Mouse (Mus musculus) Patski (cell line): ENCODE measurements around the gene Yeats2. TPM values are rescaled to one million over a fixed set of nuclear protein-coding genes. Genes with fewer than 3 reads are reported as not detected.

Source experiments
- ATAC-seq: fragments of 100-300 bp; one replicate; pipeline ENCODE4 v1.8.0; 2021
- CTCF ChIA-PET: fragments of 350-600 bp; sonication (Branson Sonifier 250); formaldehyde crosslinking; loops from one replicate; lab custom pipeline; 2022; ENCODE audit warnings: inconsistent platforms; lab: Charles Lee
- POLR2A ChIA-PET: fragments of 350-600 bp; sonication (Branson Sonifier 250); formaldehyde crosslinking; loops from one replicate; lab custom pipeline; 2022; ENCODE audit warnings: antibody characterized with exemption, inconsistent platforms; lab: Charles Lee
- DNase-seq: peaks from one replicate; pipeline ENCODE4 v3.0.0-alpha.2; 2011; ENCODE audit warnings: low read depth, low spot score
- H3K27me3 ChIP-seq: fragments of 371-371 bp; one replicate; pipeline ENCODE4 v1.5.1; 2021
- CTCF ChIP-seq: fragments of 100-300 bp; IDR thresholded peaks from one replicate; pipeline ENCODE4 v1.5.1; 2021
- in situ Hi-C: fragments of 300-500 bp; cut with MboI; formaldehyde crosslinking; loops from 3 replicates; pipeline ENCODE4 v1.11.1; 2018; ENCODE audit warnings: low pct_unique_long_range_greater_than_20kb, mixed read lengths
- polyA plus RNA-seq: library from polyadenylated mRNA; unstranded; gene quantifications from one replicate; pipeline ENCODE4 v1.2.3, GENCODE M21; 2021

Yeats2 gene
- polyA plus RNA-seq: 37.6 TPM

DNA sequence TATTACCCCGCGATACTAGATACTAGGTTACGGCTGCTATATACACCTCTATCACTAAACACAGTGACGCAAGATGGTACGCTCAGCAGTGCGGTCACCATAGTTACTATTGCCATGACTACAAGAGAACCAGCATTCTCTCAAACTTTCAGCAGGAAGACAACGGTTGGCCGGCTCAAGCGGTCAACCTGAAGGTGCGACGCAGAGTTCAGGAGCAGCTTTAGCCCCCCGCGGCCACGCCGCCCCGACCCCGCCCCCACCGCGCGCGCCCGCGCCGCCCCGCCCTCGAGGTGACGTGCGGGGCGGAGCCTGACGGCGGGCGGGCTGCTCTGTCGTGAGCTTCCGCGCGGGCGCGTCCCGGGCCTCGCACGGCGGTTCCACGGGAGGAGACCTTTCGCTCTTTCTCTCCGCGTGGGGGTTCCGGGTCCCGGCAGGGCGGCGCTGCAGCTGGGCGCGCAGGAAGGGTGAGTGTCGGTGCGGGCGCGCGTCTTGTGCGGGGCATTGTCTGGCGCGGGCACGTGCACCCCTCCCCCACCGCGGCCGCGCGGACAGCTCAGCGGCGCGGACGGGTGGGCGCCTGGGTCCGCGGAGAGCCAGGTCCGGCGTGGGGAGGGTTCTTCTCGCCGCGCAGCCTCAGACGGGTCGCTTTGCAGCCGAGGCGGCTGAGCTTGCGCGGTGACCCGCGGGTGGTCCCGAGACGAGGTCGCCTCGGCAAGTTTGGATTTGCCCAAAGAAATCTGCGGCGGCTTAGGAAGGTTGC is at the start of gene Yeats2:
Yeats2 (plus strand) TSS at position 292 of the 760 bp plus-strand sequence.
- peak; percentile 88 for ATAC-seq
- CTCF ChIA-PET: no interaction called here
- POLR2A ChIA-PET: interaction anchor here (1.1 to 1.4 kb wide), 2 partner anchors 10 kb away, joined by 4 read pairs; no protein-coding TSS in a partner anchor
- in situ Hi-C loops: no loop called here
- no peaks in the 10 kb centered on the region for H3K27me3 ChIP-seq
- DNase-seq: peak; percentile 22
- TF ChIP-seq CTCF: no peak

DNA sequence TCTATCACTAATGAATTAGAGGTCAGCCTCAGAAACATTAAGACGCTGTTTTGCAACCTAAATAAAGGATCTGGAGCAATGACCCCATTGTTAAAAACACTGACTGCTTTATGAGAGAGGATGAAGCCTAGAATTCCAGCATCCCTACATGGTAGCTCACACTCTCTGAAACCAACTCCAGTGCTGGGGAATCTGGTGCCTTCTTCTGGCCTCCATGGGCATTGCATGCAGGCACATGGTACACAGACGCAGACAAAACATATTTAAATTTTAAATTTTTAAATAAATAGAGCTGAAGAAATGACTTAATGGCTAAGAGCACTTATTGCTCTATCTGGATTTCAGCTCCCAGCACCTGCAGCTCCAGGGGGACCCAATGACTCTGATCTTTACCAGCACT is 44.9 kb upstream of the Yeats2 start:
- CTCF ChIA-PET: interaction anchor here (1.2 to 1.5 kb wide), 3 partner anchors 9 to 21 kb away, joined by 3 read pairs; no protein-coding TSS in a partner anchor
- DNase-seq (no peak), ATAC-seq (no peak)
- TF ChIP-seq CTCF: peak; percentile 57
- in situ Hi-C loops: loop anchor here (10.0 to 25.0 kb wide), 2 partner anchors 181 to 359 kb away; no protein-coding TSS in a partner anchor
- POLR2A ChIA-PET: no interaction called here
- no peaks in the 10 kb centered on the region for H3K27me3 ChIP-seq

DNA sequence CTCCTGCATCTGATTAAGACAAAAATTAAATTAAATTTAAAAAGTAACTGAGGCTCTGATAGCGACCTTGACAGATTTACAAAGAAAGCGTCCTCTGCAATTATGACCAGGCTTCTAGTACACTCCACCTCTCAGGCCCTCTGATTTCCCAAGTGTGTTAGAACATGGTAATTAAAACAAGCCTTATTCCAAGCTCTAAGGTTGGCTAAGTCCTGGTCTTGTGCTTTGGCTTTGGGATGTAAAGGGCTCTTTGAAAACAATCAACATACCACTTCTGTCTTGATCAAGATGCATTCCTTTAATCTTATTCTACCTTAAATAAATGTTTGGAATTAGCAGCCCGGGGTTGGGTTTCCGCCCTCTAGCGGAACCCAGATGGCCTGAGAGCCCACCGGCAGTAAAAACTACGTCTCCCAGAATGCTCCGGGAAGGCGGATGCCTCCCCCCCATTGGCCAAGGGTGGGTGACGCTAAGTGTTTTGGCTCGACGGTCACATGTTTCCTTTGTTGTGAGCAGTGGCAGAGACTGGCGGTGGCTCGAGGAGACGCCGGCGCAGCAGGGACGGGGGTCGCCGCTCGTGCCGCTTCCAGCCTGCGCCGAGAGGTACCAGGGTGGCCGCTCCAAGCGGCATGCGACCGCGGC is 43.7 kb upstream of the Yeats2 start, which contains the start of gene Klhl24:
Klhl24 (plus strand) TSS at position 474 of the 642 bp plus-strand sequence.
- TF ChIP-seq CTCF: peak; percentile 90
- H3K27me3 ChIP-seq: no peaks in the 10 kb centered on the region
- in situ Hi-C loops: loop anchor here (10.0 to 25.0 kb wide), 2 partner anchors 182 to 360 kb away; no protein-coding TSS in a partner anchor
- peak; percentile 93 for ATAC-seq
- ChIA-PET CTCF (interaction anchor here (1.5 kb wide), 1 partner anchor 22 kb away, joined by 3 read pairs; no protein-coding TSS in a partner anchor), POLR2A (no interaction called here)
- peak; percentile 78 for DNase-seq

DNA sequence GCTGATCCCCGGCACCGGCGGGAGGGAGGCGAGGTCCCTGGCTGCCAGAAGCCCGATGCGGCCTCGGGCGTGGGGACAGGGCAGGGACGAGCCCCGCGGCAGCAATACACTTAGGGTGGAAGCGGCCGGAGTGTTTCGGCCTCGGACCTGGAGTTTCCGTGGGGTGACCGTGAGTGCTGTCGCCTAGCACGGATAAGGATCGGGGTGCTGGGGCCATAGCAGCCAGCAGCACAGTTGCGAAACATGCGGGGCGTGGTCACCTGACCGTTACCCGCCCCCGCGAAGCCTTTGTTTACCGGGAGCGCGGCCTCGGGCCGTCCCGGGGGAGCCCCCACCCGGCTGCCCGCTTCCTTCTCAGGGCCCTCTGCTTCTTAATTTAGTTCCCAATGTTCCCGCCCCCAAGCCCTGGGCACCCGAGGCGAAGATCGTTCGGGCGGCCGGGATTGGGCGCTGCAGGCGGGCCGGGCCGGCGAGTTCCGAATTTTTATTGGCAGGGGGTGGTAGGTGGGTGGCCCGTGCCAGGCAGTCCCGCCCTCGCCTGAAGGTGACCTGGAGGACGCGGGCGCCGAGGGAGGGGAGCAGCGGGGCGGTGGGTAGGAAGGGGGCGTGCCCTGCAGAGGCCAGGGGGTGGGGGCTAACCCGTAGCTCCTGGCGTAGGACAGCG is 43.0 kb upstream of the Yeats2 start:
- POLR2A ChIA-PET: no interaction called here
- peak; percentile 98 for ATAC-seq
- in situ Hi-C loops: loop anchor here (10.0 to 25.0 kb wide), 2 partner anchors 183 to 361 kb away; no protein-coding TSS in a partner anchor

DNA sequence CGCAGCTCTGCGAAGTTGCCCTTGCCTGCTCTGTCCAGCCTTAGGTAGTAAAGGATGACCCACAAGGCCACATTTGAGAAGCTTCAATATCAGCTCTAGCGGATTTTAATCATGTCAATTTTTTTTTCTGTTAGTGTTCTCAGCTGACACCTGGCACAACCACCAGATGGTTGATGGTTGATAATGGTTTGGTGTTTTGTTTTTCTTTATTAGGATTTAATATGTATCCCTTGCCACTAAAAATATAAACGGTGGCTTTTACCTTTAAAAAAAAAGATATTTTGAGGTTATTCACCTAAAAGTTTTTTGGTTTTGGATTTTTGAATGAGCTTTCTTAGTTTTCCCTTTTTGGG is 42.5 kb upstream of the Yeats2 start:
- in situ Hi-C loops: loop anchor here (10.0 to 25.0 kb wide), 2 partner anchors 184 to 361 kb away; no protein-coding TSS in a partner anchor
- DNase-seq: no peak
- CTCF ChIA-PET: no interaction called here

More for the DNA sequence above, 43.0 kb upstream of the Yeats2 start:
- no peak for TF ChIP-seq CTCF
- CTCF ChIA-PET: interaction anchor here (1.5 kb wide), 1 partner anchor 23 kb away, joined by 3 read pairs; no protein-coding TSS in a partner anchor
- peak; percentile 64 for DNase-seq
- H3K27me3 ChIP-seq: no peaks in the 10 kb centered on the region

DNA sequence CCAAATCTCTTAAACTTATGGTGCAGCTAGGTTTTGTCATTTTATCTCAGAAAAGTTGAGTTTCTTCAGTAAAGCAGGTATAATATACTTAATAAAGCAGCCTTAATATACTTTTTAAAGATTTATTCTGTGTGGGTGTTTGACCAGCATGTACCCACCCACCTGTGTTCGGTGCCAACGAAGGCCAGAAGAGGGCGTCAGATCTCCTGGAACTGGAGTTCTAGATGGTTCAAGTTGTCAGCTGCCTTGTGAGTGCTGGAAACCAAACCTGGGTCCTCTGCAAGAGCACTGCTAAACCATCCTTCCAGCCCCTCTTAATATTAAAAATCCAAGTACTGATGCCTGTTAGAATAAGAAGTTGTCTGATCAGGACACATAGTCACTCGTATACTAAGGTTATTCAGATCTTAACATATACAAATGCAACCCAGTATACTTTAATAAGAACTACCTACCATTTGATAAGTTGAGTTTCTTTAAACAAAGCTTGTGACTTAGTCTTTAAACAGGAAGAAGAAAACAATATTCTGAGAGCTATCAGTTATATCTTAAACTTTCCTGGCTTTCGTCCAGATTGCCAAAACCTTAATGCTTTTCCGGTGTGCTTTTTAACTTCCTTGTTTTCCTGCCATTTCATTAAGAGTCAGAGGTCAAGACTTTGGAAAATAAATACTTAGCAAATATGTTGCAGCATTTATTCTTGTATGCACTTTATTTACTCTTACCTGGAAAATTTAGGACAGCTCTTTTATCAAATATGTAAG is 41.8 kb upstream of the Yeats2 start:
- ChIA-PET CTCF (interaction anchor here (0.7 kb wide), 1 partner anchor 10 kb away, joined by 3 read pairs; no protein-coding TSS in a partner anchor), POLR2A (interaction anchor here (0.8 kb wide), 1 partner anchor 18 kb away, joined by 3 read pairs; no protein-coding TSS in a partner anchor)
- TF ChIP-seq CTCF: peak; percentile 44
- ATAC-seq (no peak), DNase-seq (no peak)
- in situ Hi-C loops: loop anchor here (10.0 to 25.0 kb wide), 2 partner anchors 184 to 362 kb away; no protein-coding TSS in a partner anchor
- H3K27me3 ChIP-seq: no peaks in the 10 kb centered on the region

More for the DNA sequence above, 42.5 kb upstream of the Yeats2 start:
- ATAC-seq: no peak
- no peak for TF ChIP-seq CTCF
- POLR2A ChIA-PET: interaction anchor here (0.8 kb wide), 1 partner anchor 19 kb away, joined by 3 read pairs; no protein-coding TSS in a partner anchor
- no peaks in the 10 kb centered on the region for H3K27me3 ChIP-seq

DNA sequence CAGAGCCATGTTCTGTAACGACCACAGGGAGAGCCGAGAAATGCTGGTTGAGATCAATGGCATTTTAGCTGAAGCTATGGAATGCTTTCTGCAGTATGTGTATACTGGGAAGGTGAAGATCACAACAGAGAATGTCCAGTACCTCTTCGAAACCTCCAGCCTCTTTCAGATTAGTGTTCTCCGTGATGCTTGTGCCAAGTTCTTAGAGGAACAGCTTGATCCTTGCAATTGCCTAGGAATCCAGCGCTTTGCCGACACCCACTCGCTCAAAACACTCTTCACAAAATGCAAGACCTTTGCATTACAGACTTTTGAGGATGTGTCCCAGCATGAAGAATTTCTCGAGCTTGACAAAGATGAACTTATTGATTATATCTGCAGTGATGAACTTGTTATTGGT is 33.9 kb upstream of the Yeats2 start:
- in situ Hi-C loops: no loop called here

DNA sequence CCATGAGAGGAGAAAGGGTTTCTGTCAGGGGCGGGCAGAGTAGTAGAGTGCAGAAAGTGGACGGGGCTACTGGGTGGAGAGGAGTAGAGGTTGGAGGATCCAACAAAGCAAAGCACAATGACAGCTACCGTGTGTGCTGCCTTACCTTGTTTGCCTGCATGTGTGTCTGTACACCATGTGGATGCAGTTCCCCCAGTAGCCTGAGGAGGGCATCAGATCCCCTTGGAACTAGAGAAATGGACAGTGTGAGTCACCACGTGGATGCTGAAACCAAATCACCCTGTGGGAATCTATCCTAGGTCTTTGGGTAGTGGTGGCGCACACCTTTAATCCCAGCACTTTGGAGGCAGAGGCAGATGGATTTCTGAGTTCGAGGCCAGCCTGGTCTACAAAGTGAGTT is 31.9 kb upstream of the Yeats2 start:
- ATAC-seq (no peak), DNase-seq (no peak)
- H3K27me3 ChIP-seq: no peaks in the 10 kb centered on the region
- in situ Hi-C loops: no loop called here
- peak; percentile 43 for TF ChIP-seq CTCF
- ChIA-PET CTCF (no interaction called here), POLR2A (no interaction called here)

More for the DNA sequence above, 33.9 kb upstream of the Yeats2 start:
- no peak for ATAC-seq
- no peak for TF ChIP-seq CTCF
- ChIA-PET CTCF (interaction anchor here (1.0 kb wide), 1 partner anchor 10 kb away, joined by 4 read pairs; no protein-coding TSS in a partner anchor), POLR2A (no interaction called here)
- no peaks in the 10 kb centered on the region for H3K27me3 ChIP-seq
- no peak for DNase-seq

DNA sequence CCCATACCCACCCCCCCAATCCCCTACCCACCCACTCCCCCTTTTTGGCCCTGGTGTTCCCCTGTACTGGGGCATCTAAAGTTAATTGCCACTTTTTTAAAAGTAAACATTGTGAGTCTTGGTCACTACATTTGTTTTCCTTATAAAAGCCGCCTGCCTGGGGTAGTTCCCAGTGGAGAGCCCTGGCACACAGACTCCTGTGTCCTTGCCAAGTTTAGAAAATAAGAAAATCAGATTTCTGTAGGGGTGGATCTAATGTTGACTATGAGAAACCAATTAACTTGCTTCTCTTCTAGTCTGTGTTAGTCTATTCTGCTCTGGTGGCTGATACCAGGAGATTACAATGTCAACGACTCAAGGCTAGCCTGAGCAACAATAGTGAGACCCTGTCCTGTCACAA is 28.2 kb upstream of the Yeats2 start:
- no peak for TF ChIP-seq CTCF
- in situ Hi-C loops: no loop called here
- ChIA-PET POLR2A (no interaction called here), CTCF (interaction anchor here (0.7 kb wide), 1 partner anchor 12 kb away, joined by 3 read pairs; no protein-coding TSS in a partner anchor)
- H3K27me3 ChIP-seq: no peaks in the 10 kb centered on the region
- no peak for ATAC-seq
- DNase-seq: no peak
